Mouse (Mus musculus): ENCODE measurements around the gene Bhlha15.

Bhlha15 gene

GRCm38 (mm10) chr5:144192673-144193072 is 2.6 kb downstream of the Bhlha15 start:
- DNase-seq = no peak

- DNase-seq = no peak
Observed at GRCm38 (mm10) chr5:144194416-144194815, 4.3 kb downstream of the Bhlha15 start.

GRCm38 (mm10) chr5:144195567-144195966 is 5.5 kb downstream of the Bhlha15 start:
- DNase-seq = no peak

GRCm38 (mm10) chr5:144200616-144201015 is 10.5 kb downstream of the Bhlha15 start:
- DNase-seq = no peak

GRCm38 (mm10) chr5:144202430-144202829 is 12.3 kb downstream of the Bhlha15 start:
- no peak for DNase-seq

GRCm38 (mm10) chr5:144203398-144203959 is 13.4 kb downstream of the Bhlha15 start:
- no peak for DNase-seq

- DNase-seq = no peak
Observed at GRCm38 (mm10) chr5:144204303-144204702, 14.2 kb downstream of the Bhlha15 start.

- DNase-seq = no peak
Observed at GRCm38 (mm10) chr5:144204911-144205310, 14.8 kb downstream of the Bhlha15 start.

- DNase-seq = no peak
Observed at GRCm38 (mm10) chr5:144206069-144206468, 16.0 kb downstream of the Bhlha15 start.

- peak; percentile 62 for DNase-seq
Observed at GRCm38 (mm10) chr5:144207478-144207877, 17.4 kb downstream of the Bhlha15 start.

GRCm38 (mm10) chr5:144214453-144214852 is 24.4 kb downstream of the Bhlha15 start:
- peak; percentile 58 for DNase-seq

- no peak for DNase-seq
Observed at GRCm38 (mm10) chr5:144215992-144216391, 25.9 kb downstream of the Bhlha15 start.

GRCm38 (mm10) chr5:144218061-144218460 is 28.0 kb downstream of the Bhlha15 start:
- no peak for DNase-seq

- no peak for DNase-seq
Observed at GRCm38 (mm10) chr5:144219306-144219705, 29.2 kb downstream of the Bhlha15 start.

GRCm38 (mm10) chr5:144219936-144220335 is 29.9 kb downstream of the Bhlha15 start:
- no peak for DNase-seq

GRCm38 (mm10) chr5:144221305-144221704 is 31.2 kb downstream of the Bhlha15 start:
- no peak for DNase-seq

GRCm38 (mm10) chr5:144222811-144223502 is 32.9 kb downstream of the Bhlha15 start:
- DNase-seq = no peak

GRCm38 (mm10) chr5:144223503-144223862 is 33.4 kb downstream of the Bhlha15 start, which contains the start of gene Tecpr1:
TSS of gene Tecpr1 (minus strand) at chr5:144223615.
- peak; percentile 95 for DNase-seq

GRCm38 (mm10) chr5:144223899-144224816 is 34.1 kb downstream of the Bhlha15 start:
- no peak for DNase-seq

- DNase-seq = no peak
Observed at GRCm38 (mm10) chr5:144226220-144226619, 36.1 kb downstream of the Bhlha15 start.

GRCm38 (mm10) chr5:144230216-144230615 is 40.1 kb downstream of the Bhlha15 start:
- DNase-seq = no peak

GRCm38 (mm10) chr5:144231410-144231809 is 41.3 kb downstream of the Bhlha15 start:
- DNase-seq = no peak

GRCm38 (mm10) chr5:144232531-144232930 is 42.4 kb downstream of the Bhlha15 start:
- no peak for DNase-seq

- DNase-seq = no peak
Observed at GRCm38 (mm10) chr5:144234222-144234621, 44.1 kb downstream of the Bhlha15 start.

Data from right cerebral cortex, postnatal 14 days (tissue).